Mouse (Mus musculus): Measurements from ENCODE around the gene 4933407L21Rik.

GRCm38 (mm10) chr1:85913078-85913755, 15.1 kb upstream of the 4933407L21Rik start:
- TF ChIP-seq CTCF (IDR thresholded peaks at IDR 0.05; ENCODE audit: extremely low read depth, insufficient read depth, insufficient read length, insufficient replicate concordance) (no peak), POLR2A (IDR thresholded peaks at IDR 0.05; ENCODE audit: low read depth, low read length) (no peak)
